Mouse (Mus musculus): ENCODE results near the gene Olfr1368. TPM values are rescaled to one million over a fixed set of nuclear protein-coding genes. Genes with fewer than 3 reads are reported as not detected.
A peak's percentile ranks its signal among the peaks of the same experiment; 100 is the strongest.

Olfr1368 gene
- polyA plus RNA-seq, 1 experiment from 2014 or later, result not detected

DNA sequence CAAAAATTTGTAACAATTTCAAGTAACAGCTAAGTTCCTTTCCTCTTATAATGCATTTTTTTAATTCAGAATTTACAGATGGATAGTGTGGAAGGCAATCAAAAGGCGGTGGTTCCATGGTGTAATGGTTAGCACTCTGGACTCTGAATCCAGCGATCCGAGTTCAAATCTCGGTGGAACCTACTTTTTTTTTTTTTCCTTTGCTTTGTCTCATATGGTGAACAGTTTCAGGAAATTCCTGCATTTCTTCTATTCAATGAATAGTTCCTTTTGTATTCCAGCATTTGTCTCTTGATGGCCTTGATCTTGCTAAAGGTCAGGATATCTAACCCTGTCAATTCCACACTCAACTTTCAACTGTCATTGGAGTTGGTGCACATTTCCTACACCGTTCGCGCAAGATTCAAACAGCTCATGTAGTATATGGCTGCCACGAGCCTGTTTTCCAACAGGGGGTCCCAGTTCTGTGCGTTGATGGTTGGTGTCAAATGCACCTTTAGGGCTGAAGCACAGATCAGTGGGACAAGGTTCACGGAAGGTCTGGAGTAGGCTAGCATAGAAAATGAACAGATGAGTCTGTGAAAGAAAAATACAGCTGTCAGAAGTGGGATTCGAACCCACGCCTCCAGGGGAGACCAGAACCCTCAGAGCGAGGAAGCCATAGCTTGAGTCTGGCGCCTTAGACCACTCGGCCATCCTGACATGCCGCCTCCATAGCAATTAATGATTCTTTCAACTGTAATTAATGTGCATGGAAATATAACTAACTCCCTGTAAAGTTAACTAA lies 26.8 kb upstream of the Olfr1368 start:
- ATAC-seq, result peak; percentile 40
- H3K36me3 ChIP-seq, result no peaks in the 10 kb centered on the region
- H3K9me3 ChIP-seq, result no peaks in the 10 kb centered on the region
- under 1% methylated on average over 16 of the region's 16 CpGs for WGBS
- peaks cover 22% of the 10 kb centered on the region for H3K4me1 ChIP-seq (replicated peaks)
- peak overlapping the region; percentile 91 for H3K4me2 ChIP-seq (replicated peaks)
- 0 out of 2 replicates have a peak overlapping the region, but pooled peaks have one; percentile 16 for H3K9ac ChIP-seq (replicated peaks)
- H3K27me3 ChIP-seq, result peaks cover 6% of the 10 kb centered on the region
- H3K27ac ChIP-seq, result no peak overlapping the region
- peak overlapping the region; percentile 61 for H3K4me3 ChIP-seq (replicated peaks)

DNA sequence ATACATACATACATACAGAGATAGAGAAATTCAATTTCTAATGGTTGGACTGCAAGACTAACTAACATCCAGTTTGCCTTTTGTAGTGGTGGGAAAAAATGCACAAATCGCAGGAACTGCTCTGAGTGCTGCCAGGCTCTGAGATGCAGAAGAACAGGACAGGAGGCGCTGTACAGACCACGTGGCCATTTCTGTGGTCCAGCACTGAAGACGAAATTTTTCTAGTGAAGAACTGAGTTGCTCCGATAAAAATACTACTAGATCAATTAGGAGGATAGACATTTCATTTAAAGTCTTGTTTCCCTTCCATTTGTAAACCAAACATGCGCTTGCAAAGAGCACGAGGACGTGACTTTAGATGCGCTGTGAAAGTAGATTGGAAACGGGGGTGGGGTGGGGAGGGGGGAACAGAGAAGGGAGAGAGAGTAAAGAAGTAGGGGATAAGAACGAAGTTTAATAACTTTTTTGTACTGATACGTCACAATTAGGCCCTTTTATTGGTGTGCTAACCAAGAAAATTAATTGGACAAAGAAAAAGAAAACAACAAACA lies 26.0 kb upstream of the Olfr1368 start:
- Histone ChIP-seq H3K36me3 (no peaks in the 10 kb centered on the region), H3K9ac (replicated peaks) (peak overlapping the region; percentile 29), H3K4me1 (replicated peaks) (peaks cover 22% of the 10 kb centered on the region), H3K27ac (no peak overlapping the region), H3K27me3 (peaks cover 6% of the 10 kb centered on the region), H3K4me3 (replicated peaks) (peak overlapping the region; percentile 61), H3K9me3 (no peaks in the 10 kb centered on the region), H3K4me2 (replicated peaks) (peak overlapping the region; percentile 91)
- 0 out of 2 replicates have a peak, but pooled peaks have one; percentile 24 for ATAC-seq
- WGBS, result under 1% methylated on average over 12 of the region's 12 CpGs

DNA sequence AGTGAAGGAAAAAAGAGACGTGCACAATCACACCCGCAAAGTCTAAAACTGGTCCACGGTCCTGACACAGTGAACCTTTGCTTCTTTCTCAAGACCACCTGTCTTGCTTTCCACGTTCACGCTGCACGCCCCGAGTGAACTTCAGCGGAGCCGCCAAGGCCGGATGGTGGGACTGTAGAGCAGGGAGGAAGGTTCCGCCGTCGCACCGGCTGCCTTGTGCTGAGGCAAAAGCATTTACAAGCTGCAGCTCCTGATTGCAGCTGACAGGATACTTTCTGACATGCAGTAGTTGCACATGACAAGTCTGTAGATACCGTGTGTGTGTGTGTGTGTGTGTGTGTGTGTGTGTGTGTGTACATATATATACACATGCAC lies 25.5 kb upstream of the Olfr1368 start:
- Histone ChIP-seq H3K27ac (no peak overlapping the region), H3K9me3 (no peaks in the 10 kb centered on the region), H3K4me2 (replicated peaks) (peak overlapping the region; percentile 91), H3K4me3 (replicated peaks) (peak overlapping the region; percentile 61), H3K36me3 (no peaks in the 10 kb centered on the region), H3K27me3 (peaks cover 6% of the 10 kb centered on the region), H3K9ac (replicated peaks) (peak overlapping the region; percentile 43), H3K4me1 (replicated peaks) (peaks cover 22% of the 10 kb centered on the region)
- WGBS, result 8% methylated on average over 15 of the region's 15 CpGs
- ATAC-seq, result no peak

DNA sequence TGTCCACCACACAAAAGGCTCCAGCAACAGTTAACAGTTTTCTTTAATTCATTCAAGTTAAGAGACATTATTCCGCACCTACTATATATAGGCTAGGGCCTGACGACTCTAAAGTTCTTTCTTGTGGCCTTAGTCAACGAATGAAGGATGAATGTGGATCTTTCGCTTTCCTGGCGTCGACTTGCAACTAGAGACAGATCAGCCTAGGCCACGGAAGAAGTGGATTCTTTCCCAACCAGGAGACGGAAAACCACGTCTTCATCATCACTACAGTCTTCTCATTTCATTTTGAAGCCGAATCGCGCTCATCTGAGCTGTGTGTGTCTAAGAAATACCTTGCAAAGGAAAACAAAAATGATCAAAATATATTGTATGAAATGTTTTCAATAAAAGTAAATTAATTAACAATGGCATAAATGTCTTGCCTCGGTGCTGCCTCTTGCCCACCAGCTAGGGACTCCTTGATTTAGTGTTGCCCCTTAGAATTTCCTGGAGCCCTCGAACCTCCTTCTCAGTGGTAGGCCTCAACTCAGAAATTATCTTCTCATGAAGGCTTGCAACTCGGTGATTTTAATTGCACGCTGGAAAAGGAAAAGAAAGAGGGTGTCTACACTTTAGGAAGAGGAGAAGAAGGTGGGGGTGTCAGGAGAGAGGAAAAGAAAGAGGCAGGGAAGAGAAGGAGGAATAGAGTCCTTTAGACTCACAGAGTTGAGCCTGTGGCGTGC lies 24.9 kb upstream of the Olfr1368 start:
- WGBS, result 36% methylated on average over 17 of the region's 17 CpGs
- Histone ChIP-seq H3K27ac (no peak overlapping the region), H3K4me3 (replicated peaks) (peak overlapping the region; percentile 61), H3K36me3 (no peaks in the 10 kb centered on the region), H3K9ac (replicated peaks) (peak overlapping the region; percentile 43), H3K4me1 (replicated peaks) (peaks cover 22% of the 10 kb centered on the region), H3K4me2 (replicated peaks) (peak overlapping the region; percentile 91), H3K9me3 (no peaks in the 10 kb centered on the region), H3K27me3 (peaks cover 11% of the 10 kb centered on the region)
- ATAC-seq, result no peak

DNA sequence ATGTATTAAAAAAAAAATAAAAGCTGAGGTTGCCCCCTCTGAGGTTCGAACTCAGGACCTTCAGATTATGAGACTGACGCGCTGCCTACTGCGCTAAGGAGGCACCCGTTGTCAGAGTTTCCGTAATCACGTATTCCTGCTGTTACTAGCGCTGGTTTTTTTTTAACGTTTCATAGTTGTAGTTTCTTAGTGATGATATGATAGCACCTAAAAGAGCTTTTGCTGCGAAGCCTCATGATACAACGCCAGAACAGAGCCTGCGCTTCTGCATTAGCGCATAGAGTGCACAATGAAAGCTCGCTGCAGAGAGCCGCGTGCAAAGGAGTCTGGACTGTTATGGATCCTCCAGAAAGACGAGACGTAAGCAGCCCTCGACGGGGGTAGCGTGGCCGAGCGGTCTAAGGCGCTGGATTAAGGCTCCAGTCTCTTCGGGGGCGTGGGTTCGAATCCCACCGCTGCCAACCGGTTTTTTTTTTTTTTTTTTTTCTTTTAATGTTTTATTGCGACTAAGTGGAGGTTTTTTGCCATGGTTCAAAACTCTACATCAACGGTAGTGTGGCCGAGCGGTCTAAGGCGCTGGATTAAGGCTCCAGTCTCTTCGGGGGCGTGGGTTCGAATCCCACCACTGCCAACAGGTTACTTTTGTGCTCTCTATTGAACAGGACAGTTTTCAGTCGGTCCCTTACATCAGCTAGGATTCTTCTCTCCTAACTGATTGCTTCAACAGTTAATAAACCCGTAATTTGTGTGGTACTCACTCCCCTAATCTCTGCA lies 24.2 kb upstream of the Olfr1368 start:
- H3K27ac ChIP-seq, result 0 out of 2 replicates have a peak overlapping the region, but pooled peaks have one; percentile 36

DNA sequence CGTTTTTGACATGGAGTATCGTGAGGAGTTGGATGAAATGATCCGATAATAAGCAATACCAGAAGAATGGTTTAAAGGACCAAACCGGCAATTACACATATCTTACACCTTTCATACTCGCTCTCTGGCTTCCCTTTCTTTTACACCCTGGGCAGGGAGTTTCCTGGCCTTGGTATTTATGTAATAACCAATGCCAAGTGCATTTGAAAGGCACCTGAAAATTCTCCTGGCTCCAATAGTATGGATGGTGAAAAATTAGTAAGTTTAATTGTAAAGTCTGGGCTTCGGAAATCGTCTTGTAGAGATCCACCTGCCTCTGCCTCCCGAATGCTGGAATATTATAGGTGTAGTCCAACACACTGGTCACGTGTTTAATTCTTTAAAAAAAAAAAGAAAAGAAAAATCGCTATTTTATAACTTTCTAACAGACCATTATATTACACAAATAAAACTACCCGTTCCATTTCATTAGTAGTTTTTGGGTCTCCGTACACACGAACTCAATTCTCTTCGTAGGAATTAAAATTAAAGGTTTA lies 23.5 kb upstream of the Olfr1368 start:
- H3K27ac ChIP-seq, result no peak overlapping the region
- H3K4me1 ChIP-seq (replicated peaks), result peaks cover 22% of the 10 kb centered on the region
- peak overlapping the region; percentile 58 for H3K9ac ChIP-seq (replicated peaks)
- H3K36me3 ChIP-seq, result no peaks in the 10 kb centered on the region
- no peaks in the 10 kb centered on the region for H3K9me3 ChIP-seq
- peak overlapping the region; percentile 61 for H3K4me3 ChIP-seq (replicated peaks)
- ATAC-seq, result no peak
- H3K4me2 ChIP-seq (replicated peaks), result peak overlapping the region; percentile 91
- WGBS, result 5% methylated on average over 14 of the region's 14 CpGs
- 0 out of 2 replicates have a peak, but pooled peaks cover 7% of the 10 kb centered on the region for H3K27me3 ChIP-seq

More for the DNA sequence above, 24.2 kb upstream of the Olfr1368 start:
- peak overlapping the region; percentile 91 for H3K4me2 ChIP-seq (replicated peaks)
- WGBS, result under 1% methylated on average over 39 of the region's 39 CpGs
- peaks cover 22% of the 10 kb centered on the region for H3K4me1 ChIP-seq (replicated peaks)
- H3K36me3 ChIP-seq, result no peaks in the 10 kb centered on the region
- H3K9ac ChIP-seq (replicated peaks), result no peak overlapping the region
- H3K4me3 ChIP-seq (replicated peaks), result peak overlapping the region; percentile 61
- peaks cover 14% of the 10 kb centered on the region for H3K27me3 ChIP-seq
- ATAC-seq, result peak; percentile 86
- no peaks in the 10 kb centered on the region for H3K9me3 ChIP-seq

DNA sequence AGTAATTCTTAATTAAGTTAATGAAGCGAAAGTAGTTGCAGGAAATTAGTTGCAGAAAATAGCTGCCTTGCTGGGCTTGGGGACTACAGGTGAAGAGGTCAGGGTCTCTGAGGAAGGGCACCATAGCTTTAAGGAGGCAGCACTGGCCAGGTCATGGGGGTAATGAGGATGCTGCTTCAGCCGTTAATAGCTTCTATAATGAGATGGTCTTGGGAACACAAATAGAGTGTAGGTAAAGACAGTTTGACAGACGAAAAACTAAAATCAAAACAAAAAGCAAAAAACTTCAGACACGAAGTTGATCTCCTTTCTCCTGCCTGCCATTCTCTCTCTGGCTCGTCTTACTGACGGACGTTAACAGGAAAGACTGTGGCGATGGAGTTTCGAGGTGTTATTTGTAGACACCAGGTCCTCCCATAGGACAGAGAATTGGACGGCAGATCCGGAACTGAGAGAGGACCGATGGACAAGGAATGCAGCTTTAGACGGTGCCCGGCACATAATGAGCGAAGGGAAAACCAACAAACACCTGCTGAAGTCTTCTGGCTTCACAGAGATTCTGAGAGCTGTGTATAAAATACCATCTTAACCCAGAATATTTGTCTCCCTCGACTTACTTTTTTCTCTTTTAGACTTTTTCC lies 22.8 kb upstream of the Olfr1368 start:
- no peak for ATAC-seq
- H3K27ac ChIP-seq, result no peak overlapping the region
- H3K9me3 ChIP-seq, result no peaks in the 10 kb centered on the region
- WGBS, result under 1% methylated on average over 16 of the region's 16 CpGs
- no peaks in the 10 kb centered on the region for H3K36me3 ChIP-seq
- H3K4me3 ChIP-seq (replicated peaks), result peak overlapping the region; percentile 61
- H3K9ac ChIP-seq (replicated peaks), result peak overlapping the region; percentile 58
- peak overlapping the region; percentile 91 for H3K4me2 ChIP-seq (replicated peaks)
- H3K4me1 ChIP-seq (replicated peaks), result peaks cover 22% of the 10 kb centered on the region
- 0 out of 2 replicates have a peak, but pooled peaks cover 7% of the 10 kb centered on the region for H3K27me3 ChIP-seq

DNA sequence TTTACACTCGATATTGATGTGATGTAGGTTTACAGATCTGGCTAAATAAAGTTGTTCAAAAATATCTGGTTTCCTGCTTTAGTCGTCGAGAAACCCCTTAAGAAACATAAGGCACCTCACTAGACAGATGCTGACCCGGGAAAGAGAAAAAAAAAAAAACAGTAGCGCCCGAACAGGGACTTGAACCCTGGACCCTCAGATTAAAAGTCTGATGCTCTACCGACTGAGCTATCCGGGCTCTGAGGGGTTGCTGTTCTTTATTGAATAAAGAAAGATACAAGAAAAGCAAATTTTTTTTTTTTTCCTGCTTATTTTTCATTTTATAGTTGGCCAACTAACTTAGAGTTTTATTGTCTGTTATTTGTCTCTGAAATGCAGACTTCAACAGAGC lies 22.2 kb upstream of the Olfr1368 start:
- H3K9me3 ChIP-seq, result no peaks in the 10 kb centered on the region
- peak overlapping the region; percentile 58; the same call in 1 of the 2 replicates for H3K9ac ChIP-seq (replicated peaks)
- H3K27ac ChIP-seq, result no peak overlapping the region
- no peaks in the 10 kb centered on the region for H3K36me3 ChIP-seq
- 0 out of 2 replicates have a peak, but pooled peaks cover 7% of the 10 kb centered on the region for H3K27me3 ChIP-seq
- peak overlapping the region; percentile 61 for H3K4me3 ChIP-seq (replicated peaks)
- peaks cover 16% of the 10 kb centered on the region for H3K4me1 ChIP-seq (replicated peaks)
- peak overlapping the region; percentile 91 for H3K4me2 ChIP-seq (replicated peaks)
- under 1% methylated on average over 8 of the region's 8 CpGs for WGBS
- ATAC-seq, result no peak

DNA sequence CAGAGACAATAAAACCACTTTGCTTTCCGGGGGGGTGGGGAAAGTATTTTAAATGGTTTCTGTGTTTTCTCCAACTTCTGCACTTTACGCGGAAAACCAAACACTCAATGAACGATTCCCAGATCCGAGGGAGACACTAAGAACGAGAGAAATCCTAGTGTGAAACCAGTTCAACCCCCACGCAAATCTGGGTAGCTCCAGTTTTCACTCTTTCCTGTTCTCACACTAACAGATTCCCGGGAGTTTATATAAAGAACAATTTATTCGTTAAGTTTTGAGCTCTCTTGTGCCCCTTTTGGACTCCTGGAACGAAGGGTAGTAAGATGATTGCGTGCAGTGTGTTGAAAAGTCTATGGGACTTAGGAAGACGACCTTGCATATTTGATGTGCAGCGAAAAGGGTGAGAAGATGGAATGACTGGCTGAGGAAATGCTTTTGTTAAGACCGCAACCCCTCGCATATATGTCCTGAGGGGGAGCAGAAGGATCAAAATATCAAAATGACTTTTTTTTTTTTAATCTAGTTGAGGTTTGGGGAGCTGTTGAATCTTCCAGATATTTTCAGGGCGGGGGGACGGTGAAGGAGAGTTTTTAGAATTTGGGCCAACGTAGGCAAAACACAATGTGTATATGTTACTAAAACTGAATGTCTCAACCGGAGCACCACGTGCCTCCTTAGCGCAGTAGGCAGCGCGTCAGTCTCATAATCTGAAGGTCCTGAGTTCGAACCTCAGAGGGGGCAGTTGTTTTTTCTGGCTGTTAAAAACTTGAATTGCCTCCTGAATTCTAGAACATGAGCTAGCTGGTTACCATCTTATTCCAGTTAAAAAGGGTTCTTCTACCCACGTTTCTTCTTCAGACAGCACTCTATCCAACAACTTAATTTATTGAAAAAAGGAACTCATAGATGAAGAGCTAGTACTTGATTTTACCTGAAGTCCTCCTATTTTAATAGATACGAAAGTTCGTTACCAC lies 21.6 kb upstream of the Olfr1368 start:
- peak; percentile 41 for ATAC-seq
- Histone ChIP-seq H3K27ac (no peak overlapping the region), H3K4me3 (replicated peaks) (peak overlapping the region; percentile 61), H3K4me1 (replicated peaks) (peaks cover 12% of the 10 kb centered on the region), H3K36me3 (no peaks in the 10 kb centered on the region), H3K9ac (replicated peaks) (peak overlapping the region; percentile 42), H3K4me2 (replicated peaks) (peak overlapping the region; percentile 91), H3K27me3 (0 out of 2 replicates have a peak, but pooled peaks cover 7% of the 10 kb centered on the region), H3K9me3 (no peaks in the 10 kb centered on the region)
- WGBS, result 1% methylated on average over 27 of the region's 27 CpGs

DNA sequence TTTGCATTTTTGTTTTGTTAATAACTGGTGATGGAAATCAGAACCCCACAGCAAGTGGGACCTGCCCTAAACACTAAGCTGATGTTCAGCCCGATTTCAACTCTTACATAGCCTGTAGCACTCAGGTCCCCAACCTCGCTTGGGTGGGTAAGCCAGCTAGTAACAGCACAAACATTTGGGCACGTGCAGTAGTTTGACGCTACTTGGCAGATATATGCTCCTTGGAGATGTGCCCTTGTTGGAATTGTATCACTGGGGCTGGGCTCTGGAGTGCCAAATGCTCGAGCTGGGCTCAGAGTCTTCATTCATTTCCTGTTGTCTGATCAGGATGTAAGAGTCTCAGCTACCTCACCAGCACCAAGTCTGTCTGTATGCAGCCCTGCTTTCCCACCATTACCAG lies 16.9 kb upstream of the Olfr1368 start:
- Histone ChIP-seq H3K27ac (no peak overlapping the region), H3K9me3 (no peaks in the 10 kb centered on the region), H3K27me3 (0 out of 2 replicates have a peak, but pooled peaks cover 8% of the 10 kb centered on the region), H3K4me1 (replicated peaks) (peaks cover 18% of the 10 kb centered on the region), H3K36me3 (no peaks in the 10 kb centered on the region), H3K9ac (replicated peaks) (no peak overlapping the region), H3K4me3 (replicated peaks) (no peak overlapping the region), H3K4me2 (replicated peaks) (no peak overlapping the region)
- WGBS, result 55% methylated on average over 5 of the region's 5 CpGs
- ATAC-seq, result no peak

All from midbrain, embryonic 13.5 days (tissue).